Mouse (Mus musculus) CH12.LX (cell line): ENCODE results near the gene Slc16a9. TPM values are rescaled to one million over a fixed set of nuclear protein-coding genes. Genes with fewer than 3 reads are reported as not detected.
A peak's percentile ranks its signal among the peaks of the same experiment; 100 is the strongest.

Source experiments
- DNase-seq: peaks from one replicate; pipeline ENCODE4 v3.0.0-alpha.2; 2013; ENCODE audit errors: extremely low read depth
- H3K27ac ChIP-seq: 2 replicates; pipeline ENCODE4 v1.5.1; 2012; ENCODE audit warnings: low read depth, mild to moderate bottlenecking, control low read depth, moderate library complexity; ENCODE audit not compliant: insufficient read depth
- H3K27me3 ChIP-seq: replicated peaks from 2 replicates; pipeline ENCODE3; 2012; ENCODE audit warnings: inconsistent platforms
- H3K36me3 ChIP-seq, 2 experiments: replicated peaks in 1 of 2; 2 replicates each; pipeline versions ENCODE3 to v1.6.1; 2012; ENCODE audit warnings: inconsistent platforms in 1 of 2, low read length in 1 of 2, mild to moderate bottlenecking in 1 of 2, mixed read lengths in 1 of 2, moderate library complexity in 1 of 2; ENCODE audit not compliant: control insufficient read depth in 1 of 2, insufficient read depth in 1 of 2
- H3K4me1 ChIP-seq, 2 experiments: 2 replicates each; pipeline ENCODE4 v1.6.1; 2012; ENCODE audit warnings: inconsistent platforms in 1 of 2, moderate library complexity in 1 of 2; ENCODE audit not compliant: insufficient read depth in 2 of 2, control insufficient read depth in 1 of 2
- H3K4me2 ChIP-seq: 2 replicates; pipeline ENCODE4 v1.6.1; 2012; ENCODE audit warnings: low read depth, mild to moderate bottlenecking, control low read depth; ENCODE audit not compliant: poor library complexity, insufficient read depth, severe bottlenecking
- H3K4me3 ChIP-seq, 3 experiments: fragments of 150-350 bp in 1 of 3; sonication (generic) in 1 of 3; replicated peaks in 1 of 3; 2 replicates each; pipeline versions ENCODE3 to v1.5.1; 2011 to 2012; ENCODE audit warnings: low read depth in 2 of 3, low read length in 2 of 3, mild to moderate bottlenecking in 2 of 3, moderate library complexity in 2 of 3, control low read depth in 1 of 3, improper control_type of control experiment in 1 of 3, inconsistent platforms in 1 of 3, mixed read lengths in 1 of 3; ENCODE audit not compliant: poor library complexity in 1 of 3
- H3K79me2 ChIP-seq: replicated peaks from 2 replicates; pipeline ENCODE4 v1.6.1; 2012; ENCODE audit warnings: mild to moderate bottlenecking, moderate library complexity; ENCODE audit not compliant: control insufficient read depth, poor library complexity, insufficient read depth, severe bottlenecking; ENCODE audit errors: extremely low read depth
- H3K9ac ChIP-seq: 2 replicates; pipeline ENCODE4 v1.6.1; 2012; ENCODE audit warnings: low read depth, mild to moderate bottlenecking, control low read depth, moderate library complexity; ENCODE audit not compliant: insufficient read depth
- H3K9me3 ChIP-seq: replicated peaks from 2 replicates; pipeline ENCODE3; 2012; ENCODE audit warnings: low read length, inconsistent platforms, mixed read lengths
- BHLHE40 ChIP-seq: IDR thresholded peaks from 2 replicates; pipeline ENCODE4 v1.6.1; 2011; ENCODE audit warnings: mild to moderate bottlenecking, low read depth, low read length, improper control_type of control experiment
- CTCF ChIP-seq, 2 experiments: IDR thresholded peaks in 1 of 2; conservative IDR thresholded peaks in 1 of 2; 2 replicates each; pipeline ENCODE4 v1.5.1; 2011 to 2012; ENCODE audit warnings: low read depth in 2 of 2, low read length in 2 of 2, improper control_type of control experiment in 1 of 2, inconsistent platforms in 1 of 2, mild to moderate bottlenecking in 1 of 2, moderate library complexity in 1 of 2
- EP300 ChIP-seq: IDR thresholded peaks from 2 replicates; pipeline ENCODE4 v1.6.1; 2011; ENCODE audit warnings: low read length, improper control_type of control experiment
- ETS1 ChIP-seq: conservative IDR thresholded peaks from 2 replicates; pipeline ENCODE4 v1.6.1; 2012; ENCODE audit warnings: low read depth, mild to moderate bottlenecking, inconsistent platforms, low read length, improper control_type of control experiment, moderate library complexity
- HCFC1 ChIP-seq: IDR thresholded peaks from 2 replicates; pipeline ENCODE4 v1.6.1; 2012; ENCODE audit warnings: low read depth, mild to moderate bottlenecking, inconsistent platforms, low read length, improper control_type of control experiment
- IRF4 ChIP-seq: IDR thresholded peaks from 2 replicates; pipeline ENCODE4 v1.6.1; 2014; ENCODE audit warnings: low read depth, mild to moderate bottlenecking, inconsistent platforms, low read length, improper control_type of control experiment
- JUN ChIP-seq: IDR thresholded peaks from 2 replicates; pipeline ENCODE4 v1.6.1; 2011; ENCODE audit warnings: low read depth, mild to moderate bottlenecking, low read length, improper control_type of control experiment, moderate library complexity; ENCODE audit not compliant: insufficient read depth
- JUND ChIP-seq: conservative IDR thresholded peaks from 2 replicates; pipeline ENCODE4 v1.6.1; 2011; ENCODE audit warnings: low read depth, low read length, improper control_type of control experiment
- KAT2A ChIP-seq: IDR thresholded peaks from 2 replicates; pipeline ENCODE4 v1.6.1; 2012; ENCODE audit warnings: low read length, improper control_type of control experiment, inconsistent platforms; ENCODE audit not compliant: insufficient replicate concordance
- MAFK ChIP-seq: IDR thresholded peaks from 2 replicates; pipeline ENCODE4 v1.6.1; 2011; ENCODE audit warnings: low read length, improper control_type of control experiment; ENCODE audit not compliant: insufficient replicate concordance
- MEF2A ChIP-seq: IDR thresholded peaks from 2 replicates; pipeline ENCODE4 v1.6.1; 2014; ENCODE audit warnings: low read depth, mild to moderate bottlenecking, inconsistent platforms, low read length, improper control_type of control experiment, borderline replicate concordance
- MXI1 ChIP-seq: IDR thresholded peaks from 2 replicates; pipeline ENCODE4 v1.6.1; 2011; ENCODE audit warnings: mild to moderate bottlenecking, low read depth, low read length, improper control_type of control experiment
- MYC ChIP-seq: IDR thresholded peaks from 2 replicates; pipeline ENCODE4 v1.6.1; 2011; ENCODE audit warnings: low read depth, mild to moderate bottlenecking, improper control_type of control experiment, low read length
- NELFE ChIP-seq: IDR thresholded peaks from 2 replicates; pipeline ENCODE4 v1.6.1; 2011; ENCODE audit warnings: low read depth, low read length, improper control_type of control experiment
- NRF1 ChIP-seq: IDR thresholded peaks from 2 replicates; pipeline ENCODE4 v1.6.1; 2014; ENCODE audit warnings: low read depth, mild to moderate bottlenecking, inconsistent platforms, low read length, improper control_type of control experiment, moderate library complexity
- POLR2AphosphoS2 ChIP-seq: IDR thresholded peaks from 2 replicates; pipeline ENCODE4 v1.6.1; 2011; ENCODE audit warnings: low read depth, low read length, improper control_type of control experiment
- RAD21 ChIP-seq: IDR thresholded peaks from 2 replicates; pipeline ENCODE4 v1.6.1; 2011; ENCODE audit warnings: low read depth, mild to moderate bottlenecking, low read length, improper control_type of control experiment, moderate library complexity
- SIN3A ChIP-seq: IDR thresholded peaks from 2 replicates; pipeline ENCODE4 v1.6.1; 2012; ENCODE audit warnings: low read length, improper control_type of control experiment, inconsistent platforms
- SMC3 ChIP-seq: IDR thresholded peaks from 2 replicates; pipeline ENCODE4 v1.6.1; 2011; ENCODE audit warnings: low read depth, low read length, improper control_type of control experiment
- TBP ChIP-seq: conservative IDR thresholded peaks from 2 replicates; pipeline ENCODE4 v1.6.1; 2011; ENCODE audit warnings: low read depth, low read length, improper control_type of control experiment
- UBTF ChIP-seq: IDR thresholded peaks from 2 replicates; pipeline ENCODE4 v1.6.1; 2012; ENCODE audit warnings: low read depth, mild to moderate bottlenecking, inconsistent platforms, low read length, improper control_type of control experiment, moderate library complexity
- USF2 ChIP-seq: conservative IDR thresholded peaks from 2 replicates; pipeline ENCODE4 v1.6.1; 2011; ENCODE audit warnings: low read depth, low read length, improper control_type of control experiment
- ZC3H11A ChIP-seq: IDR thresholded peaks from 2 replicates; pipeline ENCODE4 v1.6.1; 2012; ENCODE audit warnings: low read depth, mild to moderate bottlenecking, inconsistent platforms, low read length, improper control_type of control experiment
- ZKSCAN1 ChIP-seq: IDR thresholded peaks from 2 replicates; pipeline ENCODE4 v1.6.1; 2012; ENCODE audit warnings: low read depth, inconsistent platforms, low read length, improper control_type of control experiment, borderline replicate concordance
- ZMIZ1 ChIP-seq: IDR thresholded peaks from 2 replicates; pipeline ENCODE4 v1.6.1; 2012; ENCODE audit warnings: low read depth, mild to moderate bottlenecking, inconsistent platforms, low read length, improper control_type of control experiment
- ZNF384 ChIP-seq: IDR thresholded peaks from 2 replicates; pipeline ENCODE4 v1.6.1; 2012; ENCODE audit warnings: low read depth, low read length, improper control_type of control experiment, inconsistent platforms
- dilution Hi-C: fragments of 300-500 bp; cut with MboI; formaldehyde crosslinking; loops from 2 replicates; pipeline ENCODE4 v1.14.3; 2020; ENCODE audit warnings: low sequenced_read_pairs; ENCODE audit not compliant: extremely low pct_unique_long_range_greater_than_20kb, extremely low pct_ligation_motif_present
- in situ Hi-C: fragments of 300-500 bp; cut with MboI; formaldehyde crosslinking; loops from 3 replicates; pipeline ENCODE4 v1.14.3; 2019; ENCODE audit warnings: low sequenced_read_pairs, low pct_ligation_motif_present, low pct_unique_long_range_greater_than_20kb, mixed read lengths
- polyA plus RNA-seq: library from polyadenylated mRNA; unstranded; fragments of >175 nt; gene quantifications from 2 replicates; pipeline ENCODE4 v1.2.1, GENCODE M21; 2012; ENCODE audit warnings: low read depth; ENCODE audit not compliant: insufficient read length
- total RNA-seq, 2 experiments: library from RNA; depleted of rRNA; stranded (reverse); fragments of 300-350 nt in 1 of 2; fragments of >200 nt in 1 of 2; gene quantifications; 2 replicates each; pipeline ENCODE4 v1.2.3; 2012 to 2014

Gene Slc16a9
- total and polyA plus RNA-seq, 3 experiments = not detected

DNA sequence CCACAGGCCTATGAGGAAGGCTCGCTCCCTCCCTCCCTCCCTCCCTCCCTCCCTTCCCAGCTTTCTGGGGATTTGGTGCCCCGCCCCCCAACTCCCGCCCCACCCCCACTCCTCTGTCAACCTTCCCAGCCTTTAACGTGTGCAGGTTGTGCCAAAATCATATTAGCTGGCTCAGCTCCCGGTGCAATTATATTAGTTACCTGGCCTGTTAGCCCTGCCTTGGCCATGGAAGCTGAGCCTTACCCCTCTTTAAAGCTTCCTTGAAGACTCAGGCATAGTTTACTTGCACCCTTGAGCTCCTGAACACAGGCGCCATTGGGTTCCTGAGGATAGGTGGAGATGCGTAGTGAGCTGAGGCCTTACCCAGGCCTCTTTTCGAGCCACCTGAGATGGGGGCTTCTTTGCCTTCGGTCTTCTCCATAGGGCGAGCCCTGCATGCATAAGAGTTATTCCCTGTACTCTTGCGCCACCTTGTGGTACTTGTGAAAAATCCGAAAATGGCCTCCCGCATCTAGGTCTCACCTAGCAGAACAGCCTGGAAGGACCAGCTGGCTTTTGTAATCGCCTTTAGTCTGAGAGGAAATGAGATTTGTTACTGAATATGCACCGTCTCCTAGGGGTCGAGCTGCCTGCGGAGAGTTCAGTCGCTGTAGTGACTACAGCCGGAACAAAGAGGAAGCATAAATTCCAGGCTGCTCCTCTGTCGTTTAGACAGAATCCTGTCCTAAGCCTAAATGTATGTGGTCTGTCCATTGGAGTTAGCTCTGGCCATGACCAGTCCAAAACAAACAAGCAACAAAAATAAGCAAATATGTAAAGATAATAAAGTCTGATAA, 51.8 kb downstream of the Slc16a9 start:
- H3K4me1 ChIP-seq = peaks cover 2 to 18% of the 10 kb centered on the region in 2 experiments; a peak in 2 of 4 replicates
- DNase-seq = peak; percentile 86
- H3K4me3 ChIP-seq = no peak overlapping the region
- no peaks in the 10 kb centered on the region for H3K9me3 ChIP-seq
- peak overlapping the region; percentile 41; the same call in 1 of the 2 replicates for H3K4me2 ChIP-seq
- no peak; the same call in 1 of the 2 replicates for TF ChIP-seq MXI1
- no peak for TF ChIP-seq USF2
- no peak for TF ChIP-seq ZMIZ1
- TF ChIP-seq NELFE = peak; percentile 29; the same call in 1 of the 2 replicates
- TF ChIP-seq SMC3 = peak; percentile 89
- TF ChIP-seq CTCF (conservative IDR thresholded peaks at IDR 0.05 in 1 of 2, IDR thresholded peaks at IDR 0.05 in 1 of 2; ENCODE audit: low read depth in 2 of 2, low read length in 2 of 2) = peak; percentile 63 to 95
- no peak for TF ChIP-seq TBP
- no peak for TF ChIP-seq BHLHE40
- TF ChIP-seq MEF2A = no peak
- TF ChIP-seq KAT2A = no peak
- no peak for TF ChIP-seq MAFK
- no peak for TF ChIP-seq JUND
- TF ChIP-seq RAD21 = peak; percentile 99
- TF ChIP-seq ZNF384 = no peak
- no peak for TF ChIP-seq EP300
- no peak for TF ChIP-seq ETS1
- TF ChIP-seq IRF4 = 0 out of 2 replicates have a peak, but pooled peaks have one; percentile 54
- peak; percentile 62 for TF ChIP-seq ZC3H11A
- no peak for TF ChIP-seq UBTF
- TF ChIP-seq NRF1 = 0 out of 2 replicates have a peak, but pooled peaks have one; percentile 33
- no peak for TF ChIP-seq SIN3A
- TF ChIP-seq ZKSCAN1 = no peak
- TF ChIP-seq POLR2AphosphoS2 = no peak
- peak; percentile 49; the same call in 1 of the 2 replicates for TF ChIP-seq MYC
- TF ChIP-seq HCFC1 = no peak
- TF ChIP-seq JUN = no peak
- peaks cover 19% of the 10 kb centered on the region for H3K27me3 ChIP-seq
- in situ Hi-C loops (loop anchor here (10.0 to 25.0 kb wide), 5 partner anchors 102 to 834 kb away; no protein-coding TSS in a partner anchor), dilution Hi-C loops (no loop called here)
- no peak overlapping the region for H3K27ac ChIP-seq
- H3K79me2 ChIP-seq = no peaks in the 10 kb centered on the region
- H3K9ac ChIP-seq = no peak overlapping the region
- no peaks in the 10 kb centered on the region for H3K36me3 ChIP-seq
